Mouse (Mus musculus): ENCODE data around the gene Gpc5. TPM values are rescaled to one million over a fixed set of nuclear protein-coding genes. Genes with fewer than 3 reads are reported as not detected.

Gpc5 gene
- polyA plus RNA-seq, 1 experiment from 2014 or later, result 1.5 TPM

DNA sequence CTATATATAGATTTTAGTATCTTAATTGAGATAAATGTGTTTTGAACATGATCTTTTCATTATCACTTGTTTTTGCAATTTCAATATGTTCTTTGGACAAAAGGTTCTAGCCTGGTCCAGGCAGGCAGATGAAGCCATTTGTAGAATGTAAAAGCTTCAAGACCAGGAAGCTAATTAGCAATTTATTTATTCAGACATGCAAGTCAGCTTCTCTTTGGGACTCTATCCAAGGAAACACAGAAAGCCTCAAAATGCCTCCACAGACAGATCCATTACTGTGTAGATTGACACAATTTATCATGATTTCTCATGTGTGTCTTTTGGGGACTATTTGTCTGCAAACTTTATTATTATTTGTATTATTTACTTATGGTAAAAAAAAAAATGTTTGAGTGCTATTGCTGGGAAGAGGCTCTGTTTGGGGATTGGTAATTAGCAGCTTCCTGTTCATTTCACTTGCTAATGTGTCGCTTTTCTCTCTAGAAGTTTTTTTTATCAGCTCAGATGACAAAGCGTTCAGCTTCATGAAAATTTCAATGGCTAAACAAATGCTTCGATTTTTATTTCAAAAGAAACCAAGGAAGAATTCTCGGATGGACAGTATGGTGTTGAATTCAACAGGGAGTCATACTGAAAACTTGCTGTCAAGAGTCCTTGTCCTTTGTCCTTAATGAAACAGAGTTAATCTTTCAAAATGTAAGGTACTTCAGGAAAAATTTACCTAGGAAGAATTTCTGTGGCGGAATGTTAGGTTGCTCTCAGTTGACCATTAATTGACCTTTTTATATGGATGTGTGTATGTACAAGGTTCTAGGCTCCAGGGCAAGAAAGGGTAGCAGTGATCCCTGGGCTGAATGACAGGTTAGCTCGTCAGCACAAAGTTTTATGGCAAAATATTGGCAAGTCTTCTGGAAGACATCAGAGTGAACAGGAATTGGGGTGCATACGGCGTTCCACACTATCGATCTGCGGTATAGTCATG, 353.1 kb downstream of the Gpc5 start:
- ATAC-seq (ENCODE audit: low FRiP score, low read depth), result no peak
- H3K4me2 ChIP-seq (replicated peaks), result no peak overlapping the region
- H3K9ac ChIP-seq (replicated peaks), result no peak overlapping the region
- H3K9me3 ChIP-seq, result no peaks in the 10 kb centered on the region
- no peak overlapping the region for H3K4me3 ChIP-seq
- 81% methylated on average over 10 of the region's 10 CpGs for WGBS
- H3K4me1 ChIP-seq, result no peaks in the 10 kb centered on the region
- H3K27ac ChIP-seq (replicated peaks), result no peak overlapping the region
- H3K36me3 ChIP-seq, result no peaks in the 10 kb centered on the region
- no peaks in the 10 kb centered on the region for H3K27me3 ChIP-seq

DNA sequence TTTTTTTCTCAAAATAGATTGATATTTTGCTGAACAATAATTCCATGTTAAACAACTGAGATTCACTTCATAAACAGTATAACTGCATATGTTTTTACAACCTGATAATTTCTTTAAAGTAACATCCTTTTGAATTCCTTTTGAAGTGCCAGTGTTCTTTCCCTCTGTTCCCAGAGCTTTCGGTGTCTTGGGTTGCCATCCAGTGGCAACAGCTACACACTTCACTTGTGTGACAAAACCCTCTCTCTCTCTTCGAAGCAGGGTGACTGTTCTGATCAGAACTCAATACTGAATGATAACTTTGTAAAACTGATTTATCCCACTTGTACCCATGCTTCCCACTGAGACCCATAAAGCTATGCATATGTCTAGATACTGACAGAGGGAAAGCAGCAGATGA, 358.9 kb downstream of the Gpc5 start:
- no peaks in the 10 kb centered on the region for H3K4me1 ChIP-seq
- H3K27me3 ChIP-seq, result no peaks in the 10 kb centered on the region
- no peak overlapping the region for H3K4me3 ChIP-seq
- no peak overlapping the region for H3K27ac ChIP-seq (replicated peaks)
- WGBS, result 66% methylated on average over 2 of the region's 2 CpGs
- ATAC-seq (ENCODE audit: low FRiP score, low read depth), result no peak
- H3K4me2 ChIP-seq (replicated peaks), result no peak overlapping the region
- no peak overlapping the region for H3K9ac ChIP-seq (replicated peaks)
- no peaks in the 10 kb centered on the region for H3K9me3 ChIP-seq
- H3K36me3 ChIP-seq, result no peaks in the 10 kb centered on the region

DNA sequence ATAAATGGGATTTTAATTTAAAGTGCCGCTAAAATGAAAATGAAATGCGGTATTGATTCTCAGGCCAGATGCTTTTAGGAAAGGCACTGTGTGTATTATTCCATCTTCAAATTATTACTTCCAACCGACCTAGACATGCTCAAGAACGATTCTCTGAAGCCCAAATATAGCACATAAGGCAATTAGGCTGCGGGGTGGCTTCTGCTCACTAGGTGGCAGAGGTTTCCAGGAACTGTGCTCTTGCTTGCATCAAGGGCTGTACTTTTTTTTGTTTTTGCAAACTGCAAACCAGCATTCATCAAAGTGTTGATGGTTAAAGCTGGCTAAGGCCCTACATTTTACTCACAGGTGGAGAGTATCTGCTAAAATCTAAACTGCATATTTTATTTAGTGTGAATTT, 375.9 kb downstream of the Gpc5 start:
- Histone ChIP-seq H3K27me3 (no peaks in the 10 kb centered on the region), H3K9ac (replicated peaks) (no peak overlapping the region), H3K36me3 (no peaks in the 10 kb centered on the region), H3K4me3 (no peak overlapping the region), H3K4me2 (replicated peaks) (no peak overlapping the region), H3K9me3 (no peaks in the 10 kb centered on the region), H3K27ac (replicated peaks) (no peak overlapping the region), H3K4me1 (no peaks in the 10 kb centered on the region)
- WGBS, result 61% methylated on average over 5 of the region's 5 CpGs
- no peak for ATAC-seq (ENCODE audit: low FRiP score, low read depth)

DNA sequence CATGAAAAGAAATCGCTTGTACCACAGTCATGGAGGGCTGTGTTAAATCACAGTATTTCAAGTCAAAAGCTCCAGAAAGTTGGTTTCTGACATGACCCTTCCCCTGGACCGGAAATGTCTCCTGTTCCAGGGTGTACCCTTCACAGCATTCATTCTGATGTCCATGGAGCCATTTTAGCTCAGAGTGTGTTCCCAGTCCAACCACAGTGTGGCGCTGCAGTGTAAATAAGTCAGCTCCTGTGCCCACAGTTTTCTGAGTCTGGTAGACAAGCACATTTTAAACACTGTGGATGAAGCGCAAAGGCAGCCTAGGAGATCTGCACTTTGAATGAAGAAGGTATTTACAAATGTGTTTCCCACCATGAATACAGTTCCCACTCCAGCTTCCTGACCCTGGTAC, 383.2 kb downstream of the Gpc5 start:
- Histone ChIP-seq H3K9ac (replicated peaks) (no peak overlapping the region), H3K27ac (replicated peaks) (no peak overlapping the region), H3K36me3 (no peaks in the 10 kb centered on the region), H3K4me2 (replicated peaks) (no peak overlapping the region), H3K4me3 (no peak overlapping the region), H3K27me3 (no peaks in the 10 kb centered on the region), H3K9me3 (no peaks in the 10 kb centered on the region), H3K4me1 (0 out of 2 replicates have a peak, but pooled peaks cover 3% of the 10 kb centered on the region)
- WGBS, result 52% methylated on average over 4 of the region's 4 CpGs
- ATAC-seq (ENCODE audit: low FRiP score, low read depth), result peak; percentile 57; the same call in 1 of the 2 replicates

DNA sequence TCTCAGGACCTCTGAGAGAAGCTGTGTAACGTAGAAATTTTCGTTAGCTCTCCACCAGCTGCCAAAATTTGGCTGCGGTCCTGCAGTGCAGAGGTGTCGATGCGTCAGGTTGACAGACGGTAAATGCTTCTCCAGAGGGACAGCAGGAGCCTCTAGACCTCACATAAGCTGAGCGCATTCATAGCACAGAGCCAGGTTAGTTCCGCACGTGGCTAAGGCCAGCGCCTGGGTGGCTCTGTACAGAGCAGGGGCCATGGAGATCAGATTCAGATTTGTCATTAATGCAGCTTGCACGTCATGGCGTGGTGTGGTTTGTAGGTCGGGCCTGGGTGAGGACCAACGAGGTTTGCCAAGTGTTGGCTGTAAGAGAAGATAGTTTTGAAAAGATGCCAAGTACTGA, 385.3 kb downstream of the Gpc5 start:
- no peak overlapping the region for H3K4me2 ChIP-seq (replicated peaks)
- ATAC-seq (ENCODE audit: low FRiP score, low read depth), result peak; percentile 44; the same call in 1 of the 2 replicates
- WGBS, result 75% methylated on average over 14 of the region's 14 CpGs

DNA sequence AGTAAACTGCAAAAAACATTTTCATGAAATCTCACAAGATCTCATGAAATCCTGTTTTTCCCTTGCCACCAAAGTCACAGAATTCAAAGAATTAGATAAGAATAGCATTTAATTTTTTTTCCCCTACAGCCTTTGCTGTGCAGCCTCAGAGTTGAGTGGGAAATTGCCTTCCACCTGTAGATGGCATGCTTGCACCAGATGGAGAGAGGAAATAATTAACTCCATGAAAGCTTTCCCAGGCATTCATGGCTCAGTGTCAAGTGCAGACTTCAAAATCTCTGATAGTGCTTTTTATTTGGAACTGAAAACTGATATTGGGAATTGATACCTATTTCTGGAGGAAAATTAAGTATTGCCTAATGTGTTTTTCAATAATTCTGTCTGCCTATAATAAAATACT, 393.1 kb downstream of the Gpc5 start:
- Histone ChIP-seq H3K36me3 (no peaks in the 10 kb centered on the region), H3K9me3 (no peaks in the 10 kb centered on the region), H3K27me3 (no peaks in the 10 kb centered on the region), H3K4me2 (replicated peaks) (no peak overlapping the region), H3K4me1 (no peaks in the 10 kb centered on the region), H3K27ac (replicated peaks) (no peak overlapping the region), H3K4me3 (no peak overlapping the region), H3K9ac (replicated peaks) (no peak overlapping the region)
- peak; percentile 73 for ATAC-seq (ENCODE audit: low FRiP score, low read depth)

More for the DNA sequence above, 385.3 kb downstream of the Gpc5 start:
- no peak overlapping the region for H3K4me3 ChIP-seq
- H3K4me1 ChIP-seq, result 0 out of 2 replicates have a peak, but pooled peaks cover 3% of the 10 kb centered on the region
- no peaks in the 10 kb centered on the region for H3K36me3 ChIP-seq
- no peak overlapping the region for H3K9ac ChIP-seq (replicated peaks)
- H3K27me3 ChIP-seq, result no peaks in the 10 kb centered on the region
- no peaks in the 10 kb centered on the region for H3K9me3 ChIP-seq
- H3K27ac ChIP-seq (replicated peaks), result no peak overlapping the region

DNA sequence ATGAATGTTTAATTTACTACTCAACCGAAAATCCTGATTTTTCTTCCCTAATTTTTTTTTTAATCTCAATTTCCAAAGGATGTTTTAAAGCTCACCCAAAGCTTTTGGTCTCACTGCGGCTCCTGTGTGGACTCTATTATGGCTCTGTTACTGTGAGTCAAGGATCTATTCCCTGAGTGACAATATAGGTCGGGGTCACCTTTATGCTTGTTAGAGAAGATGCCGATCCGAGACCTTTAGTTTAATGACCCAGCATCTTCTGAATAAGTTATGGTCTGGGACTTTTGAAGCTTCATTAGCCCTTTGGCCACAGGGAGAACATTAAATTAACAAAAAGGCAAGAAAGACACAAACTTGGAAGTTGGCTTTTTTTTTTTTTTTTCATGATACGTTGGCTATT, 408.8 kb downstream of the Gpc5 start:
- no peak overlapping the region for H3K4me2 ChIP-seq (replicated peaks)
- no peak overlapping the region for H3K4me3 ChIP-seq
- ATAC-seq (ENCODE audit: low FRiP score, low read depth), result no peak
- 49% methylated on average over 6 of the region's 6 CpGs for WGBS
- H3K9ac ChIP-seq (replicated peaks), result no peak overlapping the region
- H3K27me3 ChIP-seq, result no peaks in the 10 kb centered on the region
- no peak overlapping the region for H3K27ac ChIP-seq (replicated peaks)
- no peaks in the 10 kb centered on the region for H3K4me1 ChIP-seq
- H3K9me3 ChIP-seq, result no peaks in the 10 kb centered on the region
- H3K36me3 ChIP-seq, result no peaks in the 10 kb centered on the region

DNA sequence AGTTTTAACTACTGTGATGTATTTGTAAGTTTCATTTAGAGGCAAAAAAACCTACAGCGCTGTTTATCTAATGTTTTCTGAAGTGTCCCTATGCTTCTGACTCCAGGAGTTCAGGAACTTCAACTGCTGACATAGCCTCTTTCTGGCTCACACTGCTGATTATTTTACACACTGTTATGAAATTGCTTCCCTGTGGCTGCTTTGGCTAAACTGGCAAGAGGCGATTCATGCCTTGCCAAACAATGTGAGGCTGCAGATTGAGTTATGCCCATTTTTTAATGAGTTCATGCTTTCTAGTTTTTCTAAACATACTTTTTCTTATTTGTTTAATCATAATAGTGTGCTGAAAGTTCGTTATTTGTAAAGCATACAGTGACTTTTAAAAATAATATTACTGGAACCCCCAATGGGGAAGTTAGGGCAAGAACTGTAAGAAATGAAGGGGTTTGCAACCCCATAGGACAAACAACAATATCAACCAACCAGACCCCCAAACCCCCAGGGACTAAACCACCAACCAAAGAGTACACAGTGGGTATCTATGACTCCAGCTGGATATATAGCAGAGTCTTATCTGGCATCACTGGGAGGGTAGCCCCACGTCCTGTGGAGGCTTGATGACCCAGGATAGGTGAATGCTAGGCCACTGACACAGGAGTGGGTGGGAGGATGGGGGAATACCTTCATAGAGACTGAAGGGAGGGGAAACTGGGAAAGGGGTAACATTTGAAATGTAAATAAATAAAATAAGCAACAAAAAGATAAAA, 454.7 kb downstream of the Gpc5 start:
- Histone ChIP-seq H3K4me3 (no peak overlapping the region), H3K9ac (replicated peaks) (no peak overlapping the region), H3K36me3 (no peaks in the 10 kb centered on the region), H3K4me2 (replicated peaks) (no peak overlapping the region), H3K4me1 (no peaks in the 10 kb centered on the region), H3K27me3 (no peaks in the 10 kb centered on the region), H3K9me3 (no peaks in the 10 kb centered on the region), H3K27ac (replicated peaks) (no peak overlapping the region)
- no peak for ATAC-seq (ENCODE audit: low FRiP score, low read depth)
- whole genome bisulfite sequencing, result 80% methylated on average over 4 of the region's 4 CpGs

DNA sequence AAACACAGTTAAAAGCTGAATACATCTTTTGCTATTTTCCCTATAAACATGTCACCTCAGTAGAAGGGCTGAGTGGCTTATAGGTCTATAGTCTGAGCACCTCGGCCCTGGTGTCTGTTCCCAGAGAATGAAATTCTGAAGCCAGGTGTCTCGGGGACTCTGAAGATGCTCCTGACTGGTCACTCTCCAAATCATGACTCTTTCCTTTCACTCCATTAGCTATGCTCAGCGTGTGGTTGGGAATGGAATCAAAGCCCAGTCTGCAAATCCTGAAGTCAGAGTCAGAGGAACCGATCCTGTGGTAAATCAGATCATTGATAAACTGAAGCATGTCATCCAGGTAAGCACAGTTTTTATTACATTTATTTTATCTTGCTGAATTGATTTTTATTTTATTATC, 460.0 kb downstream of the Gpc5 start:
- Histone ChIP-seq H3K9me3 (no peaks in the 10 kb centered on the region), H3K4me1 (no peaks in the 10 kb centered on the region), H3K4me3 (no peak overlapping the region), H3K36me3 (no peaks in the 10 kb centered on the region), H3K27me3 (no peaks in the 10 kb centered on the region), H3K4me2 (replicated peaks) (no peak overlapping the region), H3K9ac (replicated peaks) (no peak overlapping the region), H3K27ac (replicated peaks) (no peak overlapping the region)
- WGBS, result 66% methylated on average over 4 of the region's 4 CpGs
- no peak for ATAC-seq (ENCODE audit: low FRiP score, low read depth)

DNA sequence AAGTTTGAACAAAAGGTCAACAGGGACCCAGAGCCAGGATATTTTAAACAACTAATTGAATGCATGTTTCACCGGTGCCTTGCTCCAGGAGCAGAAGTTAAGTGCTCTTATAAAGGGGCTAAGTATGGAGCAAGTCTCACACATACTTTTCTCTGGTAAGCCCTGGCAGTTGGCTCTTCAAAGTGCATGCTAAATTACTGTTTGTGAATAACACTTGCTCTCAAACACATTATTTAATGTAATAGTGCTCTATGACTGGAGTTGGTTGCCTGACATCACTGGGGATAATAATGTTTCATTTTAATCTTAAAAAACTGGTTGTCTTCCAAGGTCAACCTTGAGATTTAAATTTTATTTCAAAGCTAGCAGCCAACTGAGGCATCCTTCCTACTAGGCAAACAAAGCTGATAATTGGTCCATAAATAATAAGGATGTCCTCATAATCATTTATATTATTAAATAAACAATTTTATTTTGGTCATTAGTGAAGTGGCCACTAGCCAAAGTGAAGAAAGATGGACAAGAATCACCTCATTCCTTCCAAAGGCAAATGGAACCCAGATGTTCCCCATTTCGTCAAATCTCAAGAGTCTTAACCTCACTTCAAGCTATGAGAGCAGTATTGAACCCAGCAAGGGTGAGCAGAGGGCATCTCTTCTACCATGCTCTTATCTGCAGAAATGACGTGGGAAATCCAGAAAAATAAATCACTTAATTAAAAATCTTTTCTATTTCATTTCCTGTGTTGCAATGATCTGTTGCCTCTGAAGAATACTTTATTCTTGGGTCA, 488.6 kb downstream of the Gpc5 start:
- Histone ChIP-seq H3K9ac (replicated peaks) (no peak overlapping the region), H3K4me2 (replicated peaks) (no peak overlapping the region), H3K27me3 (no peaks in the 10 kb centered on the region), H3K4me3 (no peak overlapping the region), H3K4me1 (no peaks in the 10 kb centered on the region), H3K9me3 (no peaks in the 10 kb centered on the region), H3K27ac (replicated peaks) (no peak overlapping the region), H3K36me3 (no peaks in the 10 kb centered on the region)
- WGBS, result 77% methylated on average over 3 of the region's 3 CpGs
- ATAC-seq (ENCODE audit: low FRiP score, low read depth), result no peak

DNA sequence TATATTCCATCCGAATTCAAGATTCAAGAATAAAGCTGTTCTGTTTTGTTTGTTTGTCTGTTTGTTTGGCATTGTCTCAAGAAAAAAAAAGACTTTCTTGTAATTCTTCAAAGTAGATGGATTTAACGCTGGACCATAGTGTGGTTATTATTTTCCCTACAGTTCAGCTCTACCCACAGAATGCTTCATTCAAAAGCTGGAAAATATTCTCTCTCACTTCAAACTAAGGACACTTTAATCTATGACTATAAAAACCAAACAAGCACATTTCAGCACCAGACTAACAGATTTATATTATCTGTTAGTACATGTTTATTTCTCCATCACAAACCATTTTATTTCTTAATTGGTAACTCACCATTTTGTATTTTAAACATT, 489.2 kb downstream of the Gpc5 start:
- Histone ChIP-seq H3K27me3 (no peaks in the 10 kb centered on the region), H3K36me3 (no peaks in the 10 kb centered on the region), H3K9me3 (no peaks in the 10 kb centered on the region), H3K4me3 (no peak overlapping the region), H3K27ac (replicated peaks) (no peak overlapping the region), H3K4me1 (no peaks in the 10 kb centered on the region), H3K4me2 (replicated peaks) (no peak overlapping the region), H3K9ac (replicated peaks) (no peak overlapping the region)
- WGBS, result 90% methylated on average over 2 of the region's 2 CpGs
- no peak for ATAC-seq (ENCODE audit: low FRiP score, low read depth)
